In the genomic region with DNA sequence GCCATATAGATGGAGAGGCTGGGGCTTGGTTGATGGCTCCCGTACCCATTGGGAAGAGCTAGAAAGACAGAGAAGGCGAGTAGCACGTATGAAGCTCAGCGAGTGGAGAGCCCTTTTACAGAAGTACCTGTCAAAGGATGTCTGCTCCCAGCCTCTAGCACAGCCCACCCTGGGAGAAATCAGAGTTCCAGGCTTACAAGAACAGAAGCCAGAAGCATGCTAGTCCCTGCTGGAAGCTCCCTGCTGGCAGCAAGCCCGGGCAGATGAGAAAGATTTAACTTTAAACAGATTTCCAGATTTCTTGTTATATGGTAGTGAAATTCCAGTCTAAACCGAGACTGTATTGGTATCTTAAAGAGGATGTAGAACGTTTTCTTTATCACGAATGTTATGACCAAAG, we compare ENCODE assay signal across 14 mouse cellular contexts.
DNase-seq lines count a peak whose midpoint lies in the region; ATAC-seq and TF ChIP-seq lines count a peak whose summit lies in the region.
"Had no signal": no experiment of that assay in that cellular context is flagged by ENCODE, and none has a peak within 500 bp of the region (broad histone marks: within the 10 kb centered on the region; RNA-seq: fewer than 3 reads in every experiment).

No protein-coding gene starts in this region.

- no peak overlapping the region for H3K9ac ChIP-seq in forebrain, embryonic 14.5 days (ENCODE audit: low read length)
- no peak overlapping the region for H3K9ac ChIP-seq in lung, embryonic 14.5 days
- no peak overlapping the region for H3K9ac ChIP-seq in stomach, embryonic 14.5 days (replicated peaks; ENCODE audit: low read depth, low read length)
- H3K9ac ChIP-seq in liver, embryonic 11.5 days (ENCODE audit: low read depth, low read length) = no peak overlapping the region
- H3K9ac ChIP-seq: heart, embryonic 15.5 days; liver, embryonic 13.5 days had no signal

- no peak for ATAC-seq in forebrain, embryonic 14.5 days
- ATAC-seq in lung, embryonic 14.5 days (ENCODE audit: insufficient read depth) = peak; percentile 47; the same call in 1 of the 2 replicates
- no peak for ATAC-seq in stomach, embryonic 14.5 days (ENCODE audit: insufficient number of reproducible peaks, insufficient read depth, low FRiP score, low read depth)
- no peak for ATAC-seq in liver, embryonic 11.5 days (replicated peaks; ENCODE audit: low FRiP score)

- no peaks in the 10 kb centered on the region for H3K4me1 ChIP-seq in forebrain, embryonic 14.5 days (ENCODE audit: control insufficient read depth, insufficient read depth, low read length)
- H3K4me1 ChIP-seq in forebrain, embryonic 10.5 days = peaks cover 5% of the 10 kb centered on the region; the same call in 1 of the 2 replicates
- no peaks in the 10 kb centered on the region; the same call in 1 of the 2 replicates for H3K4me1 ChIP-seq in lung, embryonic 14.5 days (ENCODE audit: insufficient read depth)
- H3K4me1 ChIP-seq in stomach, embryonic 14.5 days (ENCODE audit: control insufficient read depth, insufficient read depth, low read length) = peaks cover 10% of the 10 kb centered on the region
- H3K4me1 ChIP-seq in liver, embryonic 11.5 days (replicated peaks; ENCODE audit: control insufficient read depth, insufficient read depth, low read length) = no peaks in the 10 kb centered on the region
- H3K4me1 ChIP-seq: liver, embryonic 13.5 days; midbrain, embryonic 10.5 days had no signal

- no peaks in the 10 kb centered on the region for H3K27me3 ChIP-seq in forebrain, embryonic 14.5 days (replicated peaks; ENCODE audit: control insufficient read depth, insufficient read depth, low read length)
- no peaks in the 10 kb centered on the region for H3K27me3 ChIP-seq in forebrain, embryonic 10.5 days (ENCODE audit: poor library complexity, severe bottlenecking)
- H3K27me3 ChIP-seq in lung, embryonic 14.5 days (ENCODE audit: insufficient read depth, low read length) = no peaks in the 10 kb centered on the region
- no peaks in the 10 kb centered on the region for H3K27me3 ChIP-seq in stomach, embryonic 14.5 days (ENCODE audit: control insufficient read depth, insufficient read depth, low read length)
- H3K27me3 ChIP-seq in liver, embryonic 11.5 days (replicated peaks; ENCODE audit: control insufficient read depth, insufficient read depth, low read length) = no peaks in the 10 kb centered on the region
- H3K27me3 ChIP-seq: heart, embryonic 15.5 days; liver, embryonic 13.5 days had no signal

- H3K9me3 ChIP-seq in forebrain, embryonic 14.5 days (replicated peaks; ENCODE audit: control insufficient read depth, low read length) = no peaks in the 10 kb centered on the region
- H3K9me3 ChIP-seq in forebrain, embryonic 10.5 days = no peaks in the 10 kb centered on the region
- H3K9me3 ChIP-seq in lung, embryonic 14.5 days (ENCODE audit: low read depth, low read length) = no peaks in the 10 kb centered on the region
- H3K9me3 ChIP-seq in stomach, embryonic 14.5 days (ENCODE audit: control insufficient read depth, low read depth, low read length) = no peaks in the 10 kb centered on the region
- H3K9me3 ChIP-seq in liver, embryonic 11.5 days (ENCODE audit: control insufficient read depth, low read length) = no peaks in the 10 kb centered on the region
- H3K9me3 ChIP-seq: heart, embryonic 15.5 days; liver, embryonic 13.5 days; midbrain, embryonic 10.5 days had no signal

- no peak overlapping the region; the same call in 1 of the 2 replicates for H3K27ac ChIP-seq in forebrain, embryonic 14.5 days (ENCODE audit: low read depth, low read length)
- no peak overlapping the region for H3K27ac ChIP-seq in forebrain, embryonic 10.5 days
- H3K27ac ChIP-seq in lung, embryonic 14.5 days (ENCODE audit: low read depth) = 0 out of 2 replicates have a peak overlapping the region, but pooled peaks have one; percentile 36
- peak overlapping the region; percentile 27; the same call in 1 of the 2 replicates for H3K27ac ChIP-seq in stomach, embryonic 14.5 days (ENCODE audit: low read length)
- H3K27ac ChIP-seq in liver, embryonic 11.5 days (ENCODE audit: low read depth, low read length) = no peak overlapping the region
- H3K27ac ChIP-seq: heart, embryonic 15.5 days; liver, embryonic 13.5 days; midbrain, embryonic 10.5 days had no signal

- no peak overlapping the region for H3K4me2 ChIP-seq in forebrain, embryonic 14.5 days (ENCODE audit: low read length)
- no peak overlapping the region for H3K4me2 ChIP-seq in lung, embryonic 14.5 days
- no peak overlapping the region for H3K4me2 ChIP-seq in stomach, embryonic 14.5 days (replicated peaks; ENCODE audit: low read depth, low read length)
- H3K4me2 ChIP-seq in liver, embryonic 11.5 days = no peak overlapping the region
- H3K4me2 ChIP-seq: heart, embryonic 15.5 days; liver, embryonic 13.5 days had no signal

- DNase-seq in forebrain, embryonic 14.5 days (ENCODE audit: low spot score) = peak; percentile 65
- no peak for DNase-seq in forebrain, embryonic 10.5 days (ENCODE audit: extremely low spot score, low spot score)
- peak; percentile 84 for DNase-seq in lung, embryonic 14.5 days
- no peak for DNase-seq in lung, postnatal 10 days
- peak; percentile 39 to 58 for DNase-seq in layer of hippocampus, postnatal 10 days (ENCODE audit: low spot score in 2 of 2)
- no peak for DNase-seq in thymus, postnatal 10 days (ENCODE audit: low spot score in 2 of 2)
- DNase-seq in liver, embryonic 11.5 days (ENCODE audit: low spot score) = no peak
- DNase-seq: adrenal gland, postnatal 36 days; cerebellum, adult 9-10 months; kidney, adult 8-10 months; liver, embryonic 13.5 days had no signal

- 79% methylated on average over 8 of the region's 8 CpGs for WGBS in forebrain, embryonic 14.5 days
- WGBS in forebrain, embryonic 10.5 days = 89% methylated on average over 8 of the region's 8 CpGs
- WGBS in lung, embryonic 14.5 days = 41% methylated on average over 8 of the region's 8 CpGs
- WGBS in stomach, embryonic 14.5 days = 44% methylated on average over 8 of the region's 8 CpGs
- 68% methylated on average over 8 of the region's 8 CpGs for WGBS in liver, embryonic 11.5 days

- TF ChIP-seq CTCF in lung, embryonic 14.5 days (IDR thresholded peaks at IDR 0.05; ENCODE audit: low read depth) = no peak

- H3K4me3 ChIP-seq in forebrain, embryonic 14.5 days (ENCODE audit: low read depth, low read length) = no peak overlapping the region
- H3K4me3 ChIP-seq in forebrain, embryonic 10.5 days = no peak overlapping the region
- no peak overlapping the region for H3K4me3 ChIP-seq in lung, embryonic 14.5 days (ENCODE audit: low read depth, low read length)
- no peak overlapping the region for H3K4me3 ChIP-seq in stomach, embryonic 14.5 days (ENCODE audit: low read depth, low read length)
- H3K4me3 ChIP-seq in liver, embryonic 11.5 days (ENCODE audit: low read depth, low read length) = no peak overlapping the region
- H3K4me3 ChIP-seq: heart, embryonic 15.5 days; liver, embryonic 13.5 days; midbrain, embryonic 10.5 days had no signal

- H3K36me3 ChIP-seq in forebrain, embryonic 14.5 days (ENCODE audit: control insufficient read depth, insufficient read depth, low read length) = no peaks in the 10 kb centered on the region
- no peaks in the 10 kb centered on the region for H3K36me3 ChIP-seq in forebrain, embryonic 10.5 days (replicated peaks)
- no peaks in the 10 kb centered on the region for H3K36me3 ChIP-seq in lung, embryonic 14.5 days (ENCODE audit: insufficient read depth)
- H3K36me3 ChIP-seq in stomach, embryonic 14.5 days (ENCODE audit: control insufficient read depth, insufficient read depth, low read length) = no peaks in the 10 kb centered on the region
- H3K36me3 ChIP-seq in liver, embryonic 11.5 days (ENCODE audit: control insufficient read depth, insufficient read depth, low read length) = no peaks in the 10 kb centered on the region
- H3K36me3 ChIP-seq: heart, embryonic 15.5 days; liver, embryonic 13.5 days; midbrain, embryonic 10.5 days had no signal

Comparison
In these comparisons a context has a peak if more than half of its experiments do, and no peak if none do; other contexts are left out.
1. DNase-seq: peak in forebrain, embryonic 14.5 days (single experiment), lung, embryonic 14.5 days (single experiment) and layer of hippocampus, postnatal 10 days (2 of 2); none in forebrain, embryonic 10.5 days (single experiment), lung, postnatal 10 days (single experiment), thymus, postnatal 10 days (0 of 2) and liver, embryonic 11.5 days (single experiment).
2. H3K27ac ChIP-seq: peak in lung, embryonic 14.5 days (single experiment) and stomach, embryonic 14.5 days (single experiment); none in forebrain, embryonic 14.5 days (single experiment), forebrain, embryonic 10.5 days (single experiment) and liver, embryonic 11.5 days (single experiment).